Mouse (Mus musculus) midbrain, embryonic 14.5 days (tissue): Measurements from ENCODE around the gene Sox6. TPM values are rescaled to one million over a fixed set of nuclear protein-coding genes. Genes with fewer than 3 reads are reported as not detected.
A peak's percentile ranks its signal among the peaks of the same experiment; 100 is the strongest.

Source experiments
- ATAC-seq: fragments of 200-750 bp; cut with Nextera tagmentation; 2 replicates; pipeline ENCODE4 v1.8.0; 2017; ENCODE audit warnings: moderate number of reproducible peaks, moderate library complexity; ENCODE audit not compliant: low FRiP score, low TSS enrichment
- DNase-seq: peaks from one replicate; pipeline ENCODE4 v3.0.0-alpha.2; 2015
- H3K27ac ChIP-seq: fragments of 300-500 bp; sonication (generic); replicated peaks from 2 replicates; pipeline ENCODE4 v1.5.1; 2014; ENCODE audit warnings: mild to moderate bottlenecking, low read depth, low read length, moderate library complexity
- H3K27me3 ChIP-seq: fragments of 300-500 bp; sonication (generic); 2 replicates; pipeline ENCODE4 v1.6.1; 2014; ENCODE audit warnings: low read length, control low read depth, mixed read lengths; ENCODE audit not compliant: control insufficient read depth, insufficient read depth
- H3K36me3 ChIP-seq: fragments of 300-500 bp; sonication (generic); 2 replicates; pipeline ENCODE4 v1.6.1; 2014; ENCODE audit warnings: low read length, control low read depth; ENCODE audit not compliant: control insufficient read depth, insufficient read depth
- H3K4me1 ChIP-seq: fragments of 300-500 bp; sonication (generic); 2 replicates; pipeline ENCODE4 v1.6.1; 2014; ENCODE audit warnings: mild to moderate bottlenecking, antibody characterized with exemption, low read length, control low read depth; ENCODE audit not compliant: control insufficient read depth, insufficient read depth
- H3K4me2 ChIP-seq: fragments of 300-500 bp; sonication (generic); 2 replicates; pipeline ENCODE4 v1.6.1; 2014; ENCODE audit warnings: mild to moderate bottlenecking, low read length, moderate library complexity
- H3K4me3 ChIP-seq: fragments of 300-500 bp; sonication (generic); replicated peaks from 2 replicates; pipeline ENCODE4 v1.5.1; 2014; ENCODE audit warnings: low read depth, low read length
- H3K9ac ChIP-seq: fragments of 300-500 bp; sonication (generic); replicated peaks from 2 replicates; pipeline ENCODE4 v1.6.1; 2014; ENCODE audit warnings: mild to moderate bottlenecking, low read length, moderate library complexity
- H3K9me3 ChIP-seq: fragments of 300-500 bp; sonication (generic); 2 replicates; pipeline ENCODE4 v1.6.1; 2016; ENCODE audit warnings: low read length, control low read depth, mixed read lengths; ENCODE audit not compliant: control insufficient read depth
- WGBS: fragments of 180-500 bp; shearing (Covaris S2); extraction: QIAGEN DNeasy Blood & Tissue Kit; methylation state at CpG from one replicate; pipeline ENCODE4 v1.1.7; 2014; 5-methylcytosine and 5-hydroxymethylcytosine counted together
- polyA plus RNA-seq: library from polyadenylated mRNA; unstranded; fragments of >200 nt; fragmentation: Nextera tagmentation; extraction: Ambion mirVana; gene quantifications from 2 replicates; pipeline ENCODE4 v1.2.1, GENCODE M21; 2014

The Sox6 gene
- polyA plus RNA-seq, 1 experiment from 2014 or later = 52.1 TPM

GRCm38 (mm10) chr7:115824621-115825256 is 213.9 kb downstream of the Sox6 start:
- H3K27me3 ChIP-seq = no peaks in the 10 kb centered on the region
- WGBS = 40% methylated on average over 8 of the region's 8 CpGs
- H3K27ac ChIP-seq = no peak overlapping the region; the same call in 1 of the 2 replicates
- H3K9ac ChIP-seq = no peak overlapping the region
- no peaks in the 10 kb centered on the region for H3K36me3 ChIP-seq
- H3K9me3 ChIP-seq = no peaks in the 10 kb centered on the region
- H3K4me3 ChIP-seq = no peak overlapping the region
- DNase-seq = peak; percentile 46
- H3K4me2 ChIP-seq = no peak overlapping the region
- peaks cover 19% of the 10 kb centered on the region for H3K4me1 ChIP-seq
- no peak for ATAC-seq

- ATAC-seq (no peak), DNase-seq (no peak)
- Histone ChIP-seq H3K9ac (no peak overlapping the region), H3K27me3 (no peaks in the 10 kb centered on the region), H3K27ac (no peak overlapping the region), H3K9me3 (no peaks in the 10 kb centered on the region), H3K36me3 (no peaks in the 10 kb centered on the region), H3K4me3 (no peak overlapping the region), H3K4me1 (no peaks in the 10 kb centered on the region; the same call in none of the 2 replicates), H3K4me2 (no peak overlapping the region)
- WGBS = 79% methylated on average over 1 of the region's 1 CpGs
These were observed 219.5 kb downstream of the Sox6 start for GRCm38 (mm10) chr7:115819136-115819535.

GRCm38 (mm10) chr7:115803256-115803655 is 235.3 kb downstream of the Sox6 start:
- H3K9me3 ChIP-seq = no peaks in the 10 kb centered on the region
- DNase-seq (no peak), ATAC-seq (no peak)
- H3K4me2 ChIP-seq = no peak overlapping the region
- H3K9ac ChIP-seq = no peak overlapping the region
- WGBS = 80% methylated on average over 3 of the region's 3 CpGs
- no peaks in the 10 kb centered on the region for H3K36me3 ChIP-seq
- no peaks in the 10 kb centered on the region for H3K27me3 ChIP-seq
- no peak overlapping the region for H3K4me3 ChIP-seq
- H3K4me1 ChIP-seq = 0 out of 2 replicates have a peak, but pooled peaks cover 5% of the 10 kb centered on the region
- H3K27ac ChIP-seq = no peak overlapping the region

GRCm38 (mm10) chr7:115794139-115794858 is 244.3 kb downstream of the Sox6 start:
- Histone ChIP-seq H3K4me2 (no peak overlapping the region), H3K36me3 (no peaks in the 10 kb centered on the region), H3K27me3 (no peaks in the 10 kb centered on the region), H3K27ac (no peak overlapping the region), H3K9me3 (no peaks in the 10 kb centered on the region), H3K4me1 (no peaks in the 10 kb centered on the region), H3K4me3 (no peak overlapping the region), H3K9ac (no peak overlapping the region)
- no peak for ATAC-seq
- 93% methylated on average over 4 of the region's 4 CpGs for WGBS
- DNase-seq = no peak

GRCm38 (mm10) chr7:115792841-115793240 is 245.8 kb downstream of the Sox6 start:
- H3K36me3 ChIP-seq = no peaks in the 10 kb centered on the region
- no peak overlapping the region for H3K9ac ChIP-seq
- 52% methylated on average over 2 of the region's 2 CpGs for WGBS
- no peak overlapping the region for H3K4me3 ChIP-seq
- no peaks in the 10 kb centered on the region for H3K27me3 ChIP-seq
- DNase-seq = peak; percentile 21
- no peak overlapping the region for H3K4me2 ChIP-seq
- no peaks in the 10 kb centered on the region for H3K9me3 ChIP-seq
- ATAC-seq = no peak
- no peaks in the 10 kb centered on the region for H3K4me1 ChIP-seq
- no peak overlapping the region for H3K27ac ChIP-seq

GRCm38 (mm10) chr7:115789116-115789823 is 249.3 kb downstream of the Sox6 start:
- H3K4me1 ChIP-seq = no peaks in the 10 kb centered on the region
- no peaks in the 10 kb centered on the region for H3K36me3 ChIP-seq
- no peak overlapping the region for H3K9ac ChIP-seq
- DNase-seq = no peak
- no peaks in the 10 kb centered on the region for H3K27me3 ChIP-seq
- 83% methylated on average over 5 of the region's 5 CpGs for WGBS
- no peak for ATAC-seq
- H3K4me2 ChIP-seq = no peak overlapping the region
- H3K27ac ChIP-seq = no peak overlapping the region
- H3K9me3 ChIP-seq = no peaks in the 10 kb centered on the region
- H3K4me3 ChIP-seq = no peak overlapping the region

- WGBS = 92% methylated on average over 8 of the region's 8 CpGs
- ATAC-seq (no peak), DNase-seq (no peak)
- Histone ChIP-seq H3K27me3 (no peaks in the 10 kb centered on the region), H3K4me3 (no peak overlapping the region), H3K9ac (no peak overlapping the region), H3K27ac (no peak overlapping the region), H3K4me2 (no peak overlapping the region), H3K36me3 (no peaks in the 10 kb centered on the region), H3K4me1 (no peaks in the 10 kb centered on the region), H3K9me3 (no peaks in the 10 kb centered on the region)
These were observed 254.3 kb downstream of the Sox6 start for GRCm38 (mm10) chr7:115783982-115784917.

- DNase-seq (no peak), ATAC-seq (no peak)
- 91% methylated on average over 4 of the region's 4 CpGs for WGBS
- H3K27ac ChIP-seq = no peak overlapping the region
- H3K27me3 ChIP-seq = no peaks in the 10 kb centered on the region
- H3K36me3 ChIP-seq = no peaks in the 10 kb centered on the region
- H3K4me3 ChIP-seq = no peak overlapping the region
- no peak overlapping the region for H3K4me2 ChIP-seq
- H3K9ac ChIP-seq = no peak overlapping the region
- H3K4me1 ChIP-seq = peaks cover 13% of the 10 kb centered on the region; the same call in 1 of the 2 replicates
- no peaks in the 10 kb centered on the region for H3K9me3 ChIP-seq
These were observed 258.4 kb downstream of the Sox6 start for GRCm38 (mm10) chr7:115780148-115780547.
